Mouse (Mus musculus): Measurements from ENCODE around the gene Zbtb25. TPM values are rescaled to one million over a fixed set of nuclear protein-coding genes. Genes with fewer than 3 reads are reported as not detected.
A peak's percentile ranks its signal among the peaks of the same experiment; 100 is the strongest.

Gene Zbtb25
- total and polyA plus RNA-seq, 3 experiments: 5.5 to 12.3 TPM; not detected in 1

DNA sequence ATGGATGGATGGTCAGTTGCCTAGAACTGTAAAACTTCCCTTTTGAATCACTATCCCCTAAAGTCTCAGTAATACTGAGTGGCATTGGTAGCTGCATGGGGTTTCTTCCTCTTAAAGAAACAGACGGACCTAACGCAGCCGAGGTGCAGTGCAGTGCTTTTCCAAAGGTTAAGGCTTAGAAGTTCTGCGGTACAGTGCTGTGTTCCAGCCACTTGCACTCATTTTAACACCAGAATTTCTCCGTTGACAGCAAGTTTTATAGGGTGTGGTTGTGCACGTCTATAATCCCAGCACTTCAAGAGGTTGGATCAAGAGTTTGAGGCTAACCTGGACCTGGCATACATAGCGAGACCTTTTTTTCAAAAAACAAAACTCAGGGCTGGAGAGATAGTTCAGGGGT is 2.6 kb upstream of the Zbtb25 start:
- TF ChIP-seq ZC3H11A (IDR thresholded peaks at IDR 0.05; ENCODE audit: low read depth, low read length): no peak
- peak; percentile 58; the same call in 1 of the 2 replicates for TF ChIP-seq TBP (IDR thresholded peaks at IDR 0.05; ENCODE audit: low read depth, low read length)
- TF ChIP-seq MXI1 (IDR thresholded peaks at IDR 0.05; ENCODE audit: low read depth, low read length): peak; percentile 36; the same call in 1 of the 2 replicates
- TF ChIP-seq ZKSCAN1 (IDR thresholded peaks at IDR 0.05; ENCODE audit: low read depth, low read length): no peak
- peak; percentile 28; the same call in 1 of the 2 replicates for TF ChIP-seq SIN3A (IDR thresholded peaks at IDR 0.05; ENCODE audit: low read length)
- TF ChIP-seq BHLHE40 (IDR thresholded peaks at IDR 0.05; ENCODE audit: borderline replicate concordance, low read depth, low read length): no peak
- no peak for TF ChIP-seq RCOR1 (IDR thresholded peaks at IDR 0.05; ENCODE audit: low read depth, low read length)
- 0 out of 2 replicates have a peak, but pooled peaks have one; percentile 5 for TF ChIP-seq POLR2AphosphoS2 (IDR thresholded peaks at IDR 0.05; ENCODE audit: low read length)
- Histone ChIP-seq H3K27ac (ENCODE audit: control insufficient read depth, low read depth, low read length) (peak overlapping the region; percentile 97), H3K4me1 (ENCODE audit: control insufficient read depth in 1 of 2, insufficient read depth in 2 of 2, low read length in 2 of 2) (peaks cover 18 to 44% of the 10 kb centered on the region in 2 experiments), H3K36me3 (ENCODE audit: control insufficient read depth in 1 of 2, insufficient read depth in 2 of 2, low read length in 2 of 2) (peaks cover 3 to 51% of the 10 kb centered on the region in 2 experiments), H3K27me3 (ENCODE audit: control insufficient read depth in 1 of 2, insufficient read depth in 2 of 2, low read length in 2 of 2) (no peaks in the 10 kb centered on the region), H3K9me3 (replicated peaks; ENCODE audit: insufficient read depth, low read length) (no peaks in the 10 kb centered on the region), H3K4me3 (ENCODE audit: control insufficient read depth in 1 of 2, insufficient read depth in 1 of 2, low read depth in 2 of 2, low read length in 2 of 2) (peak overlapping the region; percentile 87 to 94), H3K9ac (ENCODE audit: control insufficient read depth, low read depth, low read length, poor library complexity, severe bottlenecking) (peak overlapping the region; percentile 100), H3K79me2 (ENCODE audit: control insufficient read depth, insufficient read depth, low read length, poor library complexity) (peaks cover 90% of the 10 kb centered on the region)
- DNase-seq (ENCODE audit: low read depth, low spot score): peak; percentile 69

DNA sequence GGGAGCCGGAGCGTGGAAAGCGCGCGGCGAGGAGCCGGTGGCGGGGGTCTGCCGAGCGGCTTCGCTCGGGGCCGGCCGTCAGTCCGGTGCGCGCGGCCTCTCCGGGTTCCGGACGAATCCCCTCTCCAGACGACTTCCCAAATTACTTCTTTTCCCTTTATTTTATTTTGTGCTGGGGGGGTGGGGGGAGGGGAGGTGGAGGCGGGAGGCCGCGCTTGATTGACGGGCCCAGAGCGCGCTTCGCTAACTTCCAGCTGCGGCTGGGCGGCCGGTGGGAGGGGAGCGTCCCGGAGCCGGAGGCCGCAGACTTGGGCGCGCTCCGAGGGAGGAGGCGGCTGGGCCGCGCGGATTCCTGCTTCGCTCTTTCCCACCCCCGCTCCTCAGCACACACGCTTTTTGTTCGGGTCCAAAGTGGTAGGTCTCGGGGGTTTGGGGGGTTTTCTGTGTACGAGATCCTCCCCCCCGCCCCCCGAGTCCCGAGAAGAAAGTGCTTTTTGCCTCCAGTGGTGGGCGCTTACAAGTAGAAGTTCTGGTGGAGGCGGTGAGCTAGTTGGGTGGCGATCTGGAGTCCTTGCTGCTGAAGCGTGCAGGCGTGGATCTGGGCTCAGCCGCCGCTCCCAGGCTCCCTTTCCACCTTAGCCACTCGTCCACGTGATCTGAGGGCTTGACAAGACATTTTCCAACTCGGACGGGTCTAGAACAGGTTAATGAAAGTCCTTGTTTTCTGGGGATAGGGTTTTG is 1.6 kb upstream of the Zbtb25 start:
- Histone ChIP-seq H3K79me2 (ENCODE audit: control insufficient read depth, insufficient read depth, low read length, poor library complexity) (peaks cover 88% of the 10 kb centered on the region), H3K4me1 (ENCODE audit: control insufficient read depth in 1 of 2, insufficient read depth in 2 of 2, low read length in 2 of 2) (peaks cover 23 to 40% of the 10 kb centered on the region in 2 experiments), H3K27me3 (ENCODE audit: control insufficient read depth in 1 of 2, insufficient read depth in 2 of 2, low read length in 2 of 2) (no peaks in the 10 kb centered on the region), H3K4me3 (ENCODE audit: control insufficient read depth in 1 of 2, insufficient read depth in 1 of 2, low read depth in 2 of 2, low read length in 2 of 2) (peak overlapping the region; percentile 87 to 94), H3K9me3 (replicated peaks; ENCODE audit: insufficient read depth, low read length) (no peaks in the 10 kb centered on the region), H3K9ac (ENCODE audit: control insufficient read depth, low read depth, low read length, poor library complexity, severe bottlenecking) (peak overlapping the region; percentile 100), H3K36me3 (ENCODE audit: control insufficient read depth in 1 of 2, insufficient read depth in 2 of 2, low read length in 2 of 2) (peaks cover 0 to 49% of the 10 kb centered on the region in 2 experiments; a peak in 2 of 4 replicates), H3K27ac (ENCODE audit: control insufficient read depth, low read depth, low read length) (peak overlapping the region; percentile 97)
- peak; percentile 84 for DNase-seq (ENCODE audit: low read depth, low spot score)
- TF ChIP-seq HCFC1 (IDR thresholded peaks at IDR 0.05; ENCODE audit: low read depth, low read length) (no peak; the same call in 1 of the 2 replicates), ZKSCAN1 (IDR thresholded peaks at IDR 0.05; ENCODE audit: low read depth, low read length) (no peak), CHD1 (IDR thresholded peaks at IDR 0.05; ENCODE audit: low read depth, low read length) (no peak), USF1 (IDR thresholded peaks at IDR 0.05; ENCODE audit: low read depth, low read length) (peak; percentile 82), BHLHE40 (IDR thresholded peaks at IDR 0.05; ENCODE audit: borderline replicate concordance, low read depth, low read length) (peak; percentile 27; the same call in 1 of the 2 replicates), NELFE (IDR thresholded peaks at IDR 0.05; ENCODE audit: low read depth, low read length) (peak; percentile 54; the same call in 1 of the 2 replicates), MEF2A (IDR thresholded peaks at IDR 0.05; ENCODE audit: extremely low read depth, insufficient replicate concordance, low read depth, low read length, poor library complexity, severe bottlenecking) (no peak), NRF1 (IDR thresholded peaks at IDR 0.05; ENCODE audit: insufficient read depth, low read depth, low read length, poor library complexity, severe bottlenecking) (no peak), UBTF (IDR thresholded peaks at IDR 0.05; ENCODE audit: borderline replicate concordance, insufficient read depth, low read depth, low read length) (0 out of 2 replicates have a peak, but pooled peaks have one; percentile 87), TBP (IDR thresholded peaks at IDR 0.05; ENCODE audit: low read depth, low read length) (peak; percentile 56), MYC (IDR thresholded peaks at IDR 0.05; ENCODE audit: low read depth, low read length) (peak; percentile 64; the same call in 1 of the 2 replicates), JUND (IDR thresholded peaks at IDR 0.05; ENCODE audit: low read depth, low read length) (no peak), USF2 (IDR thresholded peaks at IDR 0.05; ENCODE audit: borderline replicate concordance in 1 of 2, insufficient read depth in 1 of 2, low read depth in 1 of 2, low read length in 2 of 2) (no peak), EP300 (IDR thresholded peaks at IDR 0.05; ENCODE audit: low read depth in 1 of 2, low read length in 2 of 2) (peak in 1 of 2 experiments; percentile 19; a peak in 1 of 4 replicates), MXI1 (IDR thresholded peaks at IDR 0.05; ENCODE audit: low read depth, low read length) (peak; percentile 92), KAT2A (conservative IDR thresholded peaks at IDR 0.05; ENCODE audit: low read depth, low read length) (no peak), MAX (IDR thresholded peaks at IDR 0.05; ENCODE audit: low read length) (peak; percentile 76; the same call in 1 of the 2 replicates), POLR2A (IDR thresholded peaks at IDR 0.05; ENCODE audit: control insufficient read depth in 1 of 2, insufficient read depth in 1 of 2, low read depth in 1 of 2, low read length in 2 of 2, poor library complexity in 1 of 2) (peak; percentile 22 to 63; a peak in 2 of 4 replicates), E2F4 (IDR thresholded peaks at IDR 0.05; ENCODE audit: borderline replicate concordance, low read depth, low read length) (peak; percentile 20; the same call in 1 of the 2 replicates), TAL1 (IDR thresholded peaks at IDR 0.05; ENCODE audit: low read length) (no peak), MAZ (IDR thresholded peaks at IDR 0.05; ENCODE audit: low read depth, low read length) (peak; percentile 18; the same call in 1 of the 2 replicates)
